Mouse (Mus musculus) right cerebral cortex, adult 2 months (tissue): ENCODE measurements around the gene Ip6k3.

Experiments
- DNase-seq, 2 experiments: peaks; one replicate each; pipeline ENCODE4 v3.0.0; 2021 to 2022; ENCODE audit warnings: low spot score in 2 of 2

The Ip6k3 gene

DNA sequence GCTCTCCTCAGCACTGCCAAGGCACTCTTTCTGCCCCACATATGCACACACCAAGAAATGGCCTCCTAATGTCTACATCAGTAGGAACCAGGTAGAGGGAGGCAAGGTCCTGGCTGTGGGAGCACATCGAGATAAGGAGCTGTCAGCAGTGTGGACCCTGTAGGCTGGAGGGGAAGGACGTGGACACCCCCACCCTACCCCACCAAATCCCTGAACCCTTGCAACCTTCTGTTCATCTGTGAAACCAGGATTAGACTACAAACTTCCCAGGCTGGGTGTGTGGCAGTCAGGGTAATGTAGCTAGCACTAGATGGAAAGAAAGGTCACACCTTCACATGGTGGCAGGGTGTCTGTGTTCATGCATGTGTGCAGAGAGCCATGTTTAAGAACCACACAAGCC is 44.5 kb downstream of the Ip6k3 start:
- DNase-seq = no peak

DNA sequence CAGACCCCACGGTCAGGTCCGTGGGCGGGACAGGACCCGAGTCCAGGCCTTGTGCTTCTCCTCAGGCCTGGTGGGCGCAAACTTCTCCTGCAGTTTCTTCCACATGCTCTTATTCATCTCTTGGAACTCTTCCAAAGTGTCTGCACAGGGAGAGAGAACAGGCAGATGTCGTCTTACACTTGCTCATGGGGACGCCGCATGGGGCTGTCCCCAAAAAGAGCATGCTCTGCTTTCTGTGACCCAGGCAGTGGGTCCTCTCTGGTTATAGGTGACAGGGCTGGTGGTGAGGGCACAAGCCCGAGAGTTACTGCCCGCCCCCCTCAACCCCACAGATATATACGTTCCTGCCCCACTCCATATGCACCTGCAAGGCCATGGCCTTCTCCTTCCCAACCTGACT is 44.9 kb downstream of the Ip6k3 start:
- no peak for DNase-seq

DNA sequence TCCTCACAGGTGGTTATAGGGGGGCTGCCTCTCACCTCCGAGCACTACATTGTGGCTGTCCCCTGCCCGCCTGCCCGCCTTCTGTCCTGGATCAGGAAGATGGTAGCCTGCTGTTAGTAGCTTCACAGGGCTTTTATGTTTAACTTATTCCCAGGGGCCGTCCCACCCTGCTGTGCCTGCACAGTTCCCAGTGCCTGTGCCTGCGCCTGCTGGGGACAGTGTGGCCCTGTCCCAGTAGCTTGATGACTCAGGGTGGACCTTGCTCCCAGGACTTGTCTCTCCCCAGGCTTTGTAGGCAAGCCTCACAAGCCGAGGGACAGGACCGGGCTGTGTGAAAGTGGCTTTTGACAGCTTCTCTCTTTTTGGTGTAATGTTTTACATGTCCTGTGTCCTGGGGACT is 45.8 kb downstream of the Ip6k3 start:
- DNase-seq = no peak

DNA sequence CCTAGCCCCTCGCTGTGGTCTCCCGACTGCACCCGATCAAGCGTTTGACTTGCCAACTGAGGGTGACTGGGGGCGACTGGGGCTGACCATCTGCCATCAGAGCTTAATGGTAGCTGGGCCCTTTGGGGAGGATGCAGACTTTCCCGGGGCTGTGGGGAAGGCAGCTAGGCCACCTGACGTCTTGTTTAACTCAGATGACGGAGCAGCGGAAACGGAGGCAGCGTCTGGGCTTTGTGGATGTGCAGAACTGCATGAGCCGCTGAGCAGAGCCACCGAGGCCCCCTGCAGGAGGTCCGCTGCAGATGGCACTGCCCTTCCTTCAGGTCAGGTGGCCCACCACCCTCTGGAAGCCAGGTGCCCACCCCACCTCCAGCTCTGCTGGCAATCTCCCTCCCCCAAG is 46.3 kb downstream of the Ip6k3 start:
- DNase-seq = no peak

DNA sequence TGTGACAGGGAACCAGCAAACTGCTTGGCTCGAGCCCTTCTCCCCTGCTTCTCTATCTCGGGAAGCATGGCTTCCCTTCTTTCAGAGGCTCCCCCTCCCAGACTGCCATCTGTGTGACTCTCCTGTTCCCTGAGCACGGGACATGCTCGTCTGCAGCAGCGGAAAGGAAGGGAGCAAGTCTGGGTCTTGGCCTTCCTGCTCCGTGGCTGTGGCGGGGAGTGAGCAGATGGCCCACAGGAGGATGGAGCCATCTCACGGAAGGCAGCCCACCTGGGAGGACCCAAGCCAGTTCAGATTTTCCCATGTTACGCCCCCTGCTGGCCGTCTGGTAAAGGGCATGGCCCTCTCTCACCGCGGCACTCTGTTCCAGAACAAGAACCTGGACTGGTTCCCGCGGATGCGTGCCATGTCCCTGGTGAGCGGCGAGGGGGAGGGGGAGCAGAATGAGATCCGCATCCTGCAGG is 47.0 kb downstream of the Ip6k3 start:
- DNase-seq = peak; percentile 52 to 66

DNA sequence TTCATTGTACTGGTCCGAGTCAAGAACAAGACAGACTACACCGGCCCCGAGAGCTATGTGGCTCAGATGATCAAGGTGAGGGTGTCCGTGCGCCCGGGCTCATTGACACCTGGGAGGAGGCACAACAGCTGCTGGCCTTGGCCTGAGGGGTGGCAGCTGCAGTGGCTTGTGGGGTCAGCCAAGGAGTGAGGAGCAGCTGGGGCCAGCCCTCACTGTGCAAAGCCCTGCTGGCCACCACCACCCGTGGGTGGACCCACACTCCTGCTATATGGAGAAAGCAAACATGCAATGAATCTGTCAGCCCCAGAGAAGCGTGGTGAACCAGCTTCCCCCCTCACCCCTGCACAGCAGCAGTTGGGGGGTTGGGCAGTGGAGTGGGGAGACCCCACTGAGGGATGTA is 47.6 kb downstream of the Ip6k3 start:
- no peak for DNase-seq

DNA sequence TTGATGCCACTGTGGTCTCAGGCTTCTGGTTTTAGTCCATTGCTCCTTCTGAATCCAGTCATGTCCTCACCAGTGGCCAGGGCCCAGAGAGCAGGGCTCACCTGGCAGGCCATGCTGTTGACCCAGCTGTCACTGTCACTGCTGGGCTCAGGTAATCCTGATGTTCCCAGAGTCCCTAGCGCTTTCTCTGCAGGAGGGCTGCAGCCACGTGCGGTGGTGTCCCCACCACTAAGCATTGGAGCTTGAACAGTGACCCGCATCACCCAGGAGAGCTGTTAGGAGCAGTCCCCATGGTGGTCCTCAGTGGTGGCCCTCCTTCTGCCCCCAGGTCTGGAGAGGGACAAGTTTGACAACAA is 48.1 kb downstream of the Ip6k3 start:
- DNase-seq = no peak

DNA sequence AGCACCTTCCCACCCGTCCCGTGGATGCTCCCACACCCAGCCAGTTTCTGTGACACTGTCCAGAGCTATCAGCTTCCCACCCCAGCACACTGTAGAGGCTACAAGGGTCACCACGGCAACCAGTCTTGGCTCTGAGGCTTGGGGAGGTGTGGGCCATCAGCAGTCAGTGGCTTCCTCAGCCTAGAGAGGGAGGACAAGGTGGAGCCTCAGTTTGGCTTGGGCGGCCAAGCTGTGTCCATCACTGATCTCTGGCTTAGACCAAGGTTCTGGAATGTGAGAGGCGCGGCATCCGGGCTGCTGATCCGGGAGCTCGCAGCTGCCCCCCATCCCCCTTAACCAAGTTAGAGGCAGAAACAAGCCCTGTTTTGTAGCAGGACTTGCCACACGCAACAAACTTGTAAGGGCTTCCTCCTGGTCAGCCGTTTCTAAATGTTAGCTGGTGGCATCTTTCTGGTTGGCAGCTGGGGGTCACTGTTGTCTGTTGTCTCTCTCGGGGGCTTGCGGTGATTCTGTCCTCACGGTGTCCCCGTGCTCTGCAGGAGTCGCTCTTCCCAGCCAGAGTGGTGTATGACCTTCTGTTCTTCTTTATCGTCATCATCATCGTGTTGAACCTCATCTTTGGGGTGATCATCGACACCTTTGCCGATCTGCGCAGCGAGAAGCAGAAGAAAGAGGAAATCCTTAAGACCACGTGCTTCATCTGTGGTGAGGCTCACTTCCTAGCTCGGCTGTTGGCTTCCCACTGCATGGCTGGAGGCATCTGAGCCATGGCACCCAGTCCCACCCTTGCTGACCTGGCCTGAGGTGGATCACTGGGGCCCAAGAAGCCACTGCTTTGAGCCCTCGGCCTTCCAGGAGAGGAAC is 48.7 kb downstream of the Ip6k3 start:
- DNase-seq = no peak

DNA sequence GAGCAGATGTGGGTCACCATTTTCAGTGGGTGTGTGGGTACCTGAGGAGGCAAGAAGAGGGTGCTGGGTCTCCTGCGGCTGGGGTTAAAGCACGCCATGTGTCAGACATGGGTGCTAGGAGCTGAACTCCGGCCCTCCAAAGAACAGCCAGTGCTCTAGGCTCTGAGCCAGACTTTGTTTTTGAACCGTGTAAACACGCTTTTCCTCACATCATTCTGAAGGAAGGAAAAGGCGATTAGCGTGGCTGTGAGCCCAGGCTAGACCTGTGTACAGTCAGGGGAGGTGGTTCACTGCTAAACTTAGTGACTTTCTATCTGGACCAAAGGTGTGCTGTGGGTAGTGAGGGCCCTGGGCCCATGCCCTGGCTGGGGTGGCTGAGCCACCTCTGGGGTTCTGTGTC is 57.5 kb downstream of the Ip6k3 start:
- DNase-seq = no peak

DNA sequence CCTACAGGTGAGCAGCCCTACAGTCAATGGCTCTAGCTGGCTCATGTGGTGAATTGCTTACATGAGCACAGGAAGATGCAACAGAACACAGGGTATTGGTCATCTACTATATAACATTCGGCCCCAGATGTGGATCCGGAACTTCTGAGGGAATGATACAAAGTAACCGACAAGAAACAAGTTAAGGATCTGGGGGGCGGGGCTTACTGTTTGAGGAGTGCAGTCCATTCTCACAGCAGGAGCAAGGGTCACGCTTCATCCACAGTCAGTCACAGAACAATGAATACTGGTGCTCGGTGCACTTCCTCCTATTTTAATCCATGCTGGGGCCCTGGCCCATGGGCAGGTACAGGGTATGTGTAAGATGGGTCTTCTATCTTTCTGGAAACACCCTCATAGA is 59.7 kb downstream of the Ip6k3 start:
- no peak for DNase-seq

DNA sequence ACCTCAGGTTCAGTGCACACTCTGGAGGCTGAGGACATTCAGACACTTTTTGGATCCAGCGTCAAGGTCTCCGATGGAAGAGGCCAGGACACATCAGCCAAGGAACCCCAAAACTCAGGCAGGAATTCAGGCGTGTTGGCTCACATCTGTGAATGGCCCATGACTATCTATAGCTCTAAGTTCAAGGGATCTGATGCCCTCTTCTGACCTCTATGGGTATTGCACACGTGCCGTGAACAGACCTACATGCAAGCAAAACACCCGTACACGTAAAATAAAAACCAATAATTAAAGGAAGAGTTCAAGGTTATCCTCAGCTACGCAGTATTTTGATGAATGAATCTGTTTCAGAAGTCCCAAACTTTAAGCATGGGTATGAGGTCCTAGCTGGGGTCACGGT is 60.9 kb downstream of the Ip6k3 start:
- no peak for DNase-seq

DNA sequence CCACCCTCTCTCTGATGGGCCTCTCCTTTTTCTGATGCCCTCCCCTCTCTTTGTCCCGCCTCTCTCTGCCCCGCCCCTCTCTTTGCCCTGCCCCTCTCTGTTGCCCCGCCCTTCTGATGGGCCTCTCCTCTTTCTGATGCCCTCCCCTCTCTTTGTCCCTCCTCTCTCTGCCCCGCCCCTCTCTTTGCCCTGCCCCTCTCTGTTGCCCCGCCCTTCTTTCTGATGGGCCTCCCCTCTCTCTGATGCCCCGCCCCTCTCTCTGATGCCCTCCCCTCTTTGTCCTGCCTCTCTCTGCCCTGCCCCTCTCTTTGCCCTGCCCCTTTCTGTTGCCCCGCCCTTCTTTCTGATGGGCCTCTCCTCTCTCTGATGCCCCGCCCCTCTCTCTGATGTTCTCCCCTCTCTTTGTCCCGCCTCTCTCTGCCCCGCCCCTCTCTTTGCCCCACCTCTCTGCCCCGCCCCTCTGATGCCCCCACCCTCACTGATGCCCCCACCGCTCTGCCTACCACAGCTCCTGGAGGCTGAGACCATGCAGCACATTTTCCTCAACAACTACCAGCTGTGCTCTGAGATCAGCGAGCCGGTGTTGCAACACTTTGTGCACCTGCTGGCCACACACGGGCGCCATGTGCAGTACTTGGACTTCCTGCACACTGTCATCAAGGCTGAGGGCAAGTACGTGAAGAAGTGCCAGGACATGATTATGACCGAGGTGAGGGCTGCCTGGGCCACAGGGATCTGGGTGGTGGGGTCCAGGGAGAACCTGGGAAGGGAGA is 61.7 kb downstream of the Ip6k3 start:
- no peak for DNase-seq

DNA sequence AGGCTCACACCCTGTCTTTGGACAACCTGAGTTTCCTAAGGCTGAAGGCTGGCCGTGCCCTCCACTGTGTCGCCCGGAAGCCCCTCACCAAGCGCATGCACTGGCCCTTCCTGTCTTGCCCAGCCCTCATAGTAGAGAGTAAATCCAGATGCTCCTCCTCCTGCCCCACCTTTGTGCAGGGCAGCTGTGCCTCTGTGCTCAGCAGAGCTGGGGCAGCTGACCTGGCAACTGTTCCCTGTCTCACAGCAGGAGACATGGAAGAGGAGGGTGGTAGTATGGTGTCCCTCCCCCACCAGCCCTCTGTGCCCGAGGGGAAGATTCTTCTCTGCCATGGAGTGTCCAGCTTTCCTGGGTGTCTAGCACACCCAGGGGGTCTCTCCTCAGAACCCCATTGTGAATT is 65.9 kb downstream of the Ip6k3 start:
- DNase-seq = no peak

DNA sequence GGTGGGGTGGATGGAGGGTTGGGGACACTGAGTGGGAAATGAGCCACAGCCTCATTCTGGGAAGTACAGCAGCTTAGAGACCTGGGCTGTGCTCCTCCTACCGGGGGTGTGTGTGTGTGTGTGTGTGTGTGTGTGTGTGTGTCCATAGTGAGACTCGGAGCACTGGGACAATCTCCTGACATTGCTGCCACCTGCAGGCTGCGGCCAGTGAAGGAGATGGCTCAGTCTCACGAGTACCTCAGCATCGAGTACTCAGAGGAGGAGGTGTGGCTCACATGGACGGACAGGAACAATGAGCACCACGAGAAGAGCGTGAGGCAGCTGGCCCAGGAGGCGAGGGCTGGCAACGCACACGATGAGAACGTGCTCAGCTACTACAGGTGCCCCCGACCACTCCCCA is 71.9 kb downstream of the Ip6k3 start:
- peak; percentile 39 to 49 for DNase-seq
